Mouse (Mus musculus) MEL (cell line): Measurements from ENCODE around the gene Med12l. TPM values are rescaled to one million over a fixed set of nuclear protein-coding genes. Genes with fewer than 3 reads are reported as not detected.

Experiments used
- DNase-seq: peaks from one replicate; pipeline ENCODE4 v3.0.0; 2011; ENCODE audit warnings: low read depth, low spot score
- H3K27ac ChIP-seq: 2 replicates; pipeline ENCODE4 v1.5.1; 2012; ENCODE audit warnings: low read depth, mild to moderate bottlenecking, control low read depth, low read length, moderate library complexity; ENCODE audit not compliant: control insufficient read depth
- H3K27me3 ChIP-seq, 2 experiments: fragments of 150-350 bp in 1 of 2; sonication (generic) in 1 of 2; 2 replicates each; pipeline ENCODE4 v1.6.1; 2012; ENCODE audit warnings: low read length in 2 of 2, mild to moderate bottlenecking in 2 of 2, improper control_type of control experiment in 1 of 2, moderate library complexity in 1 of 2; ENCODE audit not compliant: insufficient read depth in 2 of 2, control insufficient read depth in 1 of 2
- H3K36me3 ChIP-seq, 2 experiments: 2 replicates each; pipeline ENCODE4 v1.6.1; 2012 to 2014; ENCODE audit warnings: low read length in 2 of 2, improper control_type of control experiment in 1 of 2, inconsistent platforms in 1 of 2, mild to moderate bottlenecking in 1 of 2; ENCODE audit not compliant: insufficient read depth in 2 of 2, control insufficient read depth in 1 of 2
- H3K4me1 ChIP-seq, 2 experiments: fragments of 150-350 bp in 1 of 2; sonication (generic) in 1 of 2; 2 replicates each; pipeline ENCODE4 v1.6.1; 2012; ENCODE audit warnings: low read length in 2 of 2, improper control_type of control experiment in 1 of 2, mild to moderate bottlenecking in 1 of 2; ENCODE audit not compliant: insufficient read depth in 2 of 2, control insufficient read depth in 1 of 2
- H3K4me3 ChIP-seq, 2 experiments: fragments of 150-350 bp in 1 of 2; sonication (generic) in 1 of 2; 2 replicates each; pipeline ENCODE4 v1.5.1; 2012; ENCODE audit warnings: low read depth in 2 of 2, low read length in 2 of 2, mild to moderate bottlenecking in 2 of 2, moderate library complexity in 2 of 2, control low read depth in 1 of 2, improper control_type of control experiment in 1 of 2; ENCODE audit not compliant: control insufficient read depth in 1 of 2, insufficient read depth in 1 of 2
- H3K79me2 ChIP-seq: 2 replicates; pipeline ENCODE4 v1.6.1; 2012; ENCODE audit warnings: mild to moderate bottlenecking, low read length, moderate library complexity; ENCODE audit not compliant: control insufficient read depth, poor library complexity, insufficient read depth
- H3K9ac ChIP-seq: 2 replicates; pipeline ENCODE4 v1.6.1; 2012; ENCODE audit warnings: low read depth, mild to moderate bottlenecking, control low read depth, low read length, moderate library complexity; ENCODE audit not compliant: control insufficient read depth, poor library complexity, severe bottlenecking
- H3K9me3 ChIP-seq: fragments of 150-350 bp; sonication (generic); replicated peaks from 2 replicates; pipeline ENCODE4 v1.6.1; 2012; ENCODE audit warnings: mild to moderate bottlenecking, low read length, improper control_type of control experiment, moderate library complexity; ENCODE audit not compliant: insufficient read depth
- CHD1 ChIP-seq: IDR thresholded peaks from 2 replicates; pipeline ENCODE4 v1.6.1; 2012; ENCODE audit warnings: low read depth, mild to moderate bottlenecking, inconsistent platforms, low read length, improper control_type of control experiment
- CTCF ChIP-seq, 3 experiments: IDR thresholded peaks in 2 of 3; conservative IDR thresholded peaks in 1 of 3; 2 replicates each; pipeline ENCODE4 v1.5.1; 2011 to 2012; ENCODE audit warnings: low read length in 3 of 3, low read depth in 2 of 3, mild to moderate bottlenecking in 2 of 3, improper control_type of control experiment in 1 of 3, inconsistent platforms in 1 of 3, mixed read lengths in 1 of 3, moderate library complexity in 1 of 3; ENCODE audit not compliant: control insufficient read depth in 1 of 3, insufficient read depth in 1 of 3, poor library complexity in 1 of 3, severe bottlenecking in 1 of 3
- ETS1 ChIP-seq: IDR thresholded peaks from 2 replicates; pipeline ENCODE4 v1.6.1; 2012; ENCODE audit warnings: low read depth, mild to moderate bottlenecking, inconsistent platforms, low read length, improper control_type of control experiment, moderate library complexity
- GABPA ChIP-seq: IDR thresholded peaks from 2 replicates; pipeline ENCODE4 v1.6.1; 2012; ENCODE audit warnings: low read depth, mild to moderate bottlenecking, inconsistent platforms, low read length, improper control_type of control experiment, moderate library complexity
- GATA1 ChIP-seq: IDR thresholded peaks from 2 replicates; pipeline ENCODE4 v1.6.1; 2011; ENCODE audit warnings: low read depth, low read length, improper control_type of control experiment
- HCFC1 ChIP-seq: IDR thresholded peaks from 2 replicates; pipeline ENCODE4 v1.6.1; 2012; ENCODE audit warnings: low read depth, mild to moderate bottlenecking, inconsistent platforms, low read length, improper control_type of control experiment, moderate library complexity
- JUND ChIP-seq: IDR thresholded peaks from 2 replicates; pipeline ENCODE4 v1.6.1; 2011; ENCODE audit warnings: low read depth, mild to moderate bottlenecking, improper control_type of control experiment, low read length
- KAT2A ChIP-seq: conservative IDR thresholded peaks from 2 replicates; pipeline ENCODE4 v1.6.1; 2012; ENCODE audit warnings: low read depth, low read length, improper control_type of control experiment, inconsistent platforms
- MAFK ChIP-seq: IDR thresholded peaks from 2 replicates; pipeline ENCODE4 v1.6.1; 2011; ENCODE audit warnings: low read depth, mild to moderate bottlenecking, low read length, improper control_type of control experiment, borderline replicate concordance
- MAX ChIP-seq: IDR thresholded peaks from 2 replicates; pipeline ENCODE4 v1.6.1; 2011; ENCODE audit warnings: low read length, improper control_type of control experiment
- MAZ ChIP-seq: IDR thresholded peaks from 2 replicates; pipeline ENCODE4 v1.6.1; 2012; ENCODE audit warnings: low read depth, mild to moderate bottlenecking, inconsistent platforms, low read length, improper control_type of control experiment
- MEF2A ChIP-seq: IDR thresholded peaks from 2 replicates; pipeline ENCODE4 v1.6.1; 2014; ENCODE audit warnings: low read depth, mild to moderate bottlenecking, inconsistent platforms, low read length, improper control_type of control experiment; ENCODE audit not compliant: poor library complexity, insufficient replicate concordance, severe bottlenecking; ENCODE audit errors: extremely low read depth
- MXI1 ChIP-seq: IDR thresholded peaks from 2 replicates; pipeline ENCODE4 v1.6.1; 2011; ENCODE audit warnings: mild to moderate bottlenecking, low read depth, low read length, improper control_type of control experiment
- NELFE ChIP-seq: IDR thresholded peaks from 2 replicates; pipeline ENCODE4 v1.6.1; 2011; ENCODE audit warnings: low read depth, low read length, improper control_type of control experiment
- NRF1 ChIP-seq: IDR thresholded peaks from 2 replicates; pipeline ENCODE4 v1.6.1; 2014; ENCODE audit warnings: low read depth, mild to moderate bottlenecking, inconsistent platforms, low read length, improper control_type of control experiment, moderate library complexity; ENCODE audit not compliant: poor library complexity, insufficient read depth, severe bottlenecking
- POLR2AphosphoS5 ChIP-seq: IDR thresholded peaks from 2 replicates; pipeline ENCODE4 v1.6.1; 2012; ENCODE audit warnings: low read depth, borderline replicate concordance, mild to moderate bottlenecking, inconsistent platforms, low read length, moderate library complexity, mixed read lengths
- RAD21 ChIP-seq: IDR thresholded peaks from 2 replicates; pipeline ENCODE4 v1.6.1; 2011; ENCODE audit warnings: mild to moderate bottlenecking, low read depth, low read length, improper control_type of control experiment
- SMC3 ChIP-seq: IDR thresholded peaks from 2 replicates; pipeline ENCODE4 v1.6.1; 2011; ENCODE audit warnings: low read depth, low read length, improper control_type of control experiment
- TAL1 ChIP-seq: IDR thresholded peaks from 2 replicates; pipeline ENCODE4 v1.6.1; 2012; ENCODE audit warnings: mild to moderate bottlenecking, inconsistent platforms, low read length, moderate library complexity, mixed read lengths
- TCF12 ChIP-seq: IDR thresholded peaks from 2 replicates; pipeline ENCODE4 v1.6.1; 2014; ENCODE audit warnings: low read depth, mild to moderate bottlenecking, inconsistent platforms, low read length, improper control_type of control experiment, moderate library complexity
- UBTF ChIP-seq: IDR thresholded peaks from 2 replicates; pipeline ENCODE4 v1.6.1; 2012; ENCODE audit warnings: low read depth, mild to moderate bottlenecking, inconsistent platforms, low read length, improper control_type of control experiment, moderate library complexity, borderline replicate concordance; ENCODE audit not compliant: insufficient read depth
- USF1 ChIP-seq: IDR thresholded peaks from 2 replicates; pipeline ENCODE4 v1.6.1; 2014; ENCODE audit warnings: low read depth, mild to moderate bottlenecking, inconsistent platforms, low read length, improper control_type of control experiment, moderate library complexity
- ZC3H11A ChIP-seq: IDR thresholded peaks from 2 replicates; pipeline ENCODE4 v1.6.1; 2012; ENCODE audit warnings: low read depth, mild to moderate bottlenecking, inconsistent platforms, low read length, improper control_type of control experiment
- ZMIZ1 ChIP-seq: IDR thresholded peaks from 2 replicates; pipeline ENCODE4 v1.6.1; 2012; ENCODE audit warnings: low read depth, mild to moderate bottlenecking, inconsistent platforms, low read length, improper control_type of control experiment, moderate library complexity
- ZNF384 ChIP-seq: IDR thresholded peaks from 2 replicates; pipeline ENCODE4 v1.6.1; 2012; ENCODE audit warnings: low read depth, mild to moderate bottlenecking, inconsistent platforms, low read length, improper control_type of control experiment
- polyA plus RNA-seq, 2 experiments: library from polyadenylated mRNA; stranded (reverse) in 1 of 2; unstranded in 1 of 2; fragments of >175 nt in 1 of 2; fragments of >200 nt in 1 of 2; gene quantifications; 2 replicates each; pipeline versions ENCODE4 v1.2.1 to v1.2.4; 2012; ENCODE audit warnings: low replicate concordance in 2 of 2, low read depth in 1 of 2; ENCODE audit not compliant: insufficient read length in 2 of 2, insufficient read depth in 1 of 2, missing spikeins in 1 of 2
- total RNA-seq: library from RNA; depleted of rRNA; stranded (reverse); fragments of 300-350 nt; gene quantifications from 2 replicates; pipeline ENCODE4 v1.2.3, GENCODE M21; 2012

Gene Med12l
- total and polyA plus RNA-seq, 3 experiments, result 0.03 TPM; not detected in 2

DNA sequence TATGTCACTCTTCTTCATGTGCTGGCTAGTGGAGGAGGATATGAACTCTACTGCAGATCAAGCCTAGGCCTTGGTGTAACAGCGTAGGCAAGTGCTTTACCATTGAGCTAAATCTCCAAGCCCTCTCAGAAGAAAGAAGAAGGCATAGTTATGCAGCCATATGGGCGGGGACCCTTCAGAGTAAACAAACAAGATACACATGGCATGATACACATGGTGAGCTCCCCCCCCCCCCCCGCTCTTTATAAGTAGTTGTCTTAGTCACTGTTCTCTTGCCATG lies 272.6 kb downstream of the Med12l start:
- Histone ChIP-seq H3K79me2 (no peaks in the 10 kb centered on the region), H3K9ac (no peak overlapping the region), H3K27me3 (no peaks in the 10 kb centered on the region), H3K4me3 (no peak overlapping the region), H3K4me1 (no peaks in the 10 kb centered on the region), H3K9me3 (no peaks in the 10 kb centered on the region), H3K27ac (no peak overlapping the region), H3K36me3 (no peaks in the 10 kb centered on the region)
- no peak for DNase-seq
- TF ChIP-seq RAD21 (no peak), USF1 (no peak), MAZ (no peak), KAT2A (no peak)

DNA sequence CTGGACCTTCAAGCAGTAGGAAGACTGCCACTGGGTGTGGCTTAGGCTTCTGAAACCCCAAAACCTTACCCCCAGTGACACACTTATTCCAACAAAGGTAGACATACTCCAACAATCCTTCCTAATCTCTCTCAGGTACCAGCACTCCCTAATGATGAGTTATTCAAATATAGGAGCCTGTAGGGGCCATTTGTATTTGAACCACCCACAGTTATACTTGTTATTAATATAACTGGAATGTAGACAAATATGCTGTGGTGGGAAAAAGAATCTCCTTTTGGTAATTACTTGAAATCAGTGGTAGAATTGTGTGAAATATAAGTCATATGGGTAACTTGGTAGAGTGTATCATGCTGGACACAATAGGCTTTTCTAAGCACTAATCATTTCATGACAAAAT lies 273.0 kb downstream of the Med12l start:
- no peaks in the 10 kb centered on the region for H3K9me3 ChIP-seq

DNA sequence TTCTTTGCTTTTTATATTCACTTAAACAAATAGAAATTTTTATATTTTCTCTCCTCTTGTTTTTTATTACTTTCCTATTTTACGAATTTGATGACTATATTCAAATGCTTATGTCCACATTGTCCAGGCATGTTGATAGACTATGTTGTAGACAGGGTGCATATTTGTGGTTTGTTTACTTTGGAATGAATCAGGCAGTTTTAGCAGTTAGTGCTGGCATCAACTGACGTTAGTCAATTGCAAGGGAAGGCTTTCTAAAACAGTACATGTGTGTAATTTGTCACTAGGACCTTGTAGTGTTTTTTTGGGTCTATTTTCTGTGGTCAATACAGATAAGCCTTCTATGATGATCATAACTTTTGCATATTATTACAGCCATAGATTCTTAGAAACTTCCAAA lies 284.9 kb downstream of the Med12l start:
- no peaks in the 10 kb centered on the region for H3K4me1 ChIP-seq
- DNase-seq, result no peak
- H3K36me3 ChIP-seq, result no peaks in the 10 kb centered on the region
- no peak overlapping the region for H3K9ac ChIP-seq
- H3K27me3 ChIP-seq, result no peaks in the 10 kb centered on the region; a peak in 1 of 4 replicates
- no peaks in the 10 kb centered on the region for H3K9me3 ChIP-seq
- no peak overlapping the region for H3K27ac ChIP-seq
- H3K4me3 ChIP-seq, result no peak overlapping the region
- no peaks in the 10 kb centered on the region for H3K79me2 ChIP-seq
- TF ChIP-seq MXI1 (no peak), HCFC1 (no peak), MEF2A (no peak), TCF12 (no peak), RAD21 (no peak), CHD1 (no peak), POLR2AphosphoS5 (no peak), GATA1 (no peak), ZNF384 (no peak), GABPA (no peak), ZC3H11A (no peak), SMC3 (no peak), MAFK (no peak), ZMIZ1 (no peak)

More for the DNA sequence above, 273.0 kb downstream of the Med12l start:
- no peaks in the 10 kb centered on the region for H3K79me2 ChIP-seq
- H3K27ac ChIP-seq, result no peak overlapping the region
- TF ChIP-seq GABPA, result no peak
- no peak for TF ChIP-seq NRF1
- no peak for TF ChIP-seq MEF2A
- TF ChIP-seq JUND, result no peak
- no peak for TF ChIP-seq TCF12
- no peak for TF ChIP-seq MAZ
- no peak for TF ChIP-seq TAL1
- TF ChIP-seq CHD1, result no peak
- no peak for TF ChIP-seq NELFE
- no peak for TF ChIP-seq HCFC1
- TF ChIP-seq CTCF (IDR thresholded peaks at IDR 0.05 in 2 of 3, conservative IDR thresholded peaks at IDR 0.05 in 1 of 3; ENCODE audit: control insufficient read depth in 1 of 3, insufficient read depth in 1 of 3, low read depth in 2 of 3, low read length in 3 of 3, poor library complexity in 1 of 3, severe bottlenecking in 1 of 3), result no peak
- TF ChIP-seq KAT2A, result no peak
- TF ChIP-seq ETS1, result no peak
- TF ChIP-seq ZNF384, result no peak
- no peak for TF ChIP-seq UBTF
- TF ChIP-seq MAX, result no peak
- H3K36me3 ChIP-seq, result no peaks in the 10 kb centered on the region
- no peaks in the 10 kb centered on the region for H3K27me3 ChIP-seq
- no peaks in the 10 kb centered on the region for H3K4me1 ChIP-seq
- no peak overlapping the region for H3K4me3 ChIP-seq
- no peak for DNase-seq
- no peak overlapping the region for H3K9ac ChIP-seq
